Mouse (Mus musculus) liver, embryonic 11.5 days (tissue): ENCODE data around the gene Tex264. TPM values are rescaled to one million over a fixed set of nuclear protein-coding genes. Genes with fewer than 3 reads are reported as not detected.
"Not testable (repeated sequence)": the region's sequence is repeated elsewhere in the genome, so short reads cannot be mapped to it uniquely, and the experiment has no call there.

Experiments used
- ATAC-seq: fragments of 200-750 bp; cut with Nextera tagmentation; replicated peaks from 2 replicates; pipeline ENCODE4 v1.8.0; 2017; ENCODE audit warnings: moderate number of reproducible peaks, mild to moderate bottlenecking, moderate TSS enrichment, moderate library complexity; ENCODE audit not compliant: low FRiP score
- DNase-seq: peaks from one replicate; pipeline ENCODE4 v3.0.0-alpha.2; 2017; ENCODE audit warnings: low spot score
- H3K27ac ChIP-seq: fragments of 300-500 bp; sonication (generic); 2 replicates; pipeline ENCODE4 v1.5.1; 2014; ENCODE audit warnings: mild to moderate bottlenecking, low read depth, low read length, control low read depth
- H3K27me3 ChIP-seq: fragments of 300-500 bp; sonication (generic); replicated peaks from 2 replicates; pipeline ENCODE4 v1.6.1; 2014; ENCODE audit warnings: low read length, mixed read lengths; ENCODE audit not compliant: control insufficient read depth, insufficient read depth
- H3K36me3 ChIP-seq: fragments of 300-500 bp; sonication (generic); 2 replicates; pipeline ENCODE4 v1.6.1; 2014; ENCODE audit warnings: mild to moderate bottlenecking, low read length, moderate library complexity, mixed read lengths; ENCODE audit not compliant: control insufficient read depth, insufficient read depth
- H3K4me1 ChIP-seq: fragments of 300-500 bp; sonication (generic); replicated peaks from 2 replicates; pipeline ENCODE4 v1.6.1; 2014; ENCODE audit warnings: low read length, mixed read lengths; ENCODE audit not compliant: control insufficient read depth, insufficient read depth
- H3K4me2 ChIP-seq: fragments of 300-500 bp; sonication (generic); 2 replicates; pipeline ENCODE4 v1.6.1; 2014; ENCODE audit warnings: mild to moderate bottlenecking, control low read depth, moderate library complexity
- H3K4me3 ChIP-seq: fragments of 300-500 bp; sonication (generic); 2 replicates; pipeline ENCODE4 v1.5.1; 2014; ENCODE audit warnings: low read depth, low read length, control low read depth
- H3K9ac ChIP-seq: fragments of 300-500 bp; sonication (generic); 2 replicates; pipeline ENCODE4 v1.6.1; 2014; ENCODE audit warnings: low read depth, low read length, control low read depth
- H3K9me3 ChIP-seq: fragments of 300-500 bp; sonication (generic); 2 replicates; pipeline ENCODE4 v1.6.1; 2016; ENCODE audit warnings: low read length, inconsistent platforms, mixed read lengths; ENCODE audit not compliant: control insufficient read depth
- WGBS: fragments of 180-500 bp; shearing (Covaris S2); extraction: QIAGEN DNeasy Blood & Tissue Kit; methylation state at CpG from one replicate; pipeline ENCODE4 v1.1.7; 2014; 5-methylcytosine and 5-hydroxymethylcytosine counted together
- polyA plus RNA-seq: library from polyadenylated mRNA; unstranded; fragments of >200 nt; fragmentation: Nextera tagmentation; extraction: Ambion mirVana; gene quantifications from 2 replicates; pipeline ENCODE4 v1.2.1, GENCODE M21; 2014

Tex264 gene
- polyA plus RNA-seq, 1 experiment from 2014 or later: 33.1 TPM

DNA sequence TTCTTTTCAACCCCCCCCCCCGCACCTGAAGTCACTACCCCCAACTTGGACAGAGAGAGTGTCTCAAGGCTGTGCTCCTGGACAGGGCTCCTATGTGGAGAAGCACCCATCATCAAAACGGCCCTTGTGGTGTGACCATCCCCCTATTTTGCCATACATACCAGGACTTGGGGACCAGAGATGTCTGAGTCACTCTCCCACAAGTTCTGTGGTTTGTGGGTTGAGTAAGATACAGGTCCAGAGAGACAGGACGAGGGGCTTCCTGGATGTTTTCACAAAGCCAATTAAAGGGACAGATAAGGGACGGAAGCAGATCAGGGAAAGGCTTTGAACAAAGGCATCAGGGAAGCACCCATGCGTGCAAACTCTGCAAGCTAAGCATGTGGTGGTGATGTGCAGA lies 44.4 kb downstream of the Tex264 start:
- no peaks in the 10 kb centered on the region for H3K9me3 ChIP-seq
- H3K9ac ChIP-seq: no peak overlapping the region
- no peak for ATAC-seq
- no peaks in the 10 kb centered on the region for H3K4me1 ChIP-seq
- DNase-seq: no peak
- H3K27ac ChIP-seq: no peak overlapping the region
- no peak overlapping the region for H3K4me2 ChIP-seq
- H3K27me3 ChIP-seq: no peaks in the 10 kb centered on the region; the same call in 1 of the 2 replicates
- H3K4me3 ChIP-seq: no peak overlapping the region
- no peaks in the 10 kb centered on the region for H3K36me3 ChIP-seq
- 30% methylated on average over 5 of the region's 5 CpGs for WGBS

DNA sequence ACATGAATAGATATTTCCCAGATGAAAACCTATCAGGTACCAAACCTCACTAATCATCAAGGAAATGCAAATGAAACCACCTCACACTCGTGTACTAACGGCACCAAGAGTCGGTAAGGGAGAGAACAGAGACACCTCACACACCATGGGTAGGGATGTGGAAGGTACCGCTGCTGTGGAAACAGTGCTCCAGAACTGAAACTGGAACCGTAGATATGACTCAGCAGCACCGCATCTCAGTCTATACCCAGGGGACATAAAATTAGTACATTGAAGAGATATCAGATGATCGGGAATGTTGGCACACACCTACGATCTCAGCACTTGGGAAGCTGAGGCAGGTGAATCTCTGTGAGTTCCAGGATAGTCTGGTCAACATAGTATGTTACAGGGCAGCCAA lies 47.6 kb downstream of the Tex264 start:
- Histone ChIP-seq H3K4me3 (no peak overlapping the region), H3K9ac (no peak overlapping the region), H3K4me1 (no peaks in the 10 kb centered on the region), H3K4me2 (no peak overlapping the region), H3K36me3 (no peaks in the 10 kb centered on the region), H3K27me3 (no peaks in the 10 kb centered on the region; the same call in 1 of the 2 replicates), H3K27ac (no peak overlapping the region), H3K9me3 (no peaks in the 10 kb centered on the region)
- DNase-seq: no peak
- ATAC-seq: no peak
- WGBS: 86% methylated on average over 8 of the region's 8 CpGs

DNA sequence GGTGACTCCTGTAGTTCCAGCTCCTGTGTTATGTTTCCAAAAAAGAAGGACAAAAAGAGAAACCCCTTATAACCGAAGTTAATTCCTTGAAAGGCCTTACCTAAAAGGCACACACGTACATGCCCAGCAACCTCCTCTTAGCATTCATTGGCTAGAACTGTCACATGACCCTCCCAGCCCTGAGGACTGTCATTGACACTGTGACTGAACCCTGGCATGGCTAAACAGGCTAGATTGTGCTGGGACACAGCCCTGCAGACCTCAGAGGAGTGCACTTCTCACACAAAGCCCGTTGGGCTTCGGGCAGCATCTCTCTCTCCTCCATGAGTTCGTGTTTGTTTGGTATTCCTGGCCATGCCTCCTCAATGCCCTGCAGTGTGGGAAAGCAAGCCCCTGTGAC lies 53.5 kb downstream of the Tex264 start:
- Histone ChIP-seq H3K36me3 (no peaks in the 10 kb centered on the region), H3K27me3 (no peaks in the 10 kb centered on the region), H3K4me1 (no peaks in the 10 kb centered on the region), H3K27ac (no peak overlapping the region), H3K4me3 (no peak overlapping the region), H3K4me2 (no peak overlapping the region), H3K9me3 (no peaks in the 10 kb centered on the region), H3K9ac (no peak overlapping the region)
- ATAC-seq: no peak
- 57% methylated on average over 5 of the region's 5 CpGs for WGBS
- DNase-seq: no peak

DNA sequence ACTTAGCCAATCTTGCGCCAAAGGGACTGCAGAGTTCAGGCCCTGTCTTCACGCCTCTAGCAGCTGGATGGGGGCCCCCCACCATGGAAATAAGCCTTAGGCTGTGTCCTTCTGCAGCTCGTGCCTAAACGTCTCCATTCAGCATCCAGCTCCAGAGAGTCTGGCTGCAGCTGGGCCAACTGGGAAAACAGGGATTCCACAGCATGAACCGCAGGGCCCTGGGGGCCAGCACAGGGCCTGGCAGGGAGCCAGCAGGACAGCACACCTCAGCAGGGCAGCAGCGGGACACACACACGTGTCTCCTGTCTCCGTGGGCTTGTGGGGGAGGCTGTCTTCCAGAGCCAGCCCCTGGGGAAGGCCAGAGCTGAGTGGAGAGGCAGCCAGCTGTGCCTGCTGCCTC lies 57.9 kb downstream of the Tex264 start:
- not testable (repeated sequence) for H3K27ac ChIP-seq, H3K27me3 ChIP-seq, H3K4me2 ChIP-seq, H3K36me3 ChIP-seq, ATAC-seq, H3K9ac ChIP-seq, H3K9me3 ChIP-seq, DNase-seq, H3K4me3 ChIP-seq, H3K4me1 ChIP-seq
- 40% methylated on average over 8 of the region's 8 CpGs for WGBS

DNA sequence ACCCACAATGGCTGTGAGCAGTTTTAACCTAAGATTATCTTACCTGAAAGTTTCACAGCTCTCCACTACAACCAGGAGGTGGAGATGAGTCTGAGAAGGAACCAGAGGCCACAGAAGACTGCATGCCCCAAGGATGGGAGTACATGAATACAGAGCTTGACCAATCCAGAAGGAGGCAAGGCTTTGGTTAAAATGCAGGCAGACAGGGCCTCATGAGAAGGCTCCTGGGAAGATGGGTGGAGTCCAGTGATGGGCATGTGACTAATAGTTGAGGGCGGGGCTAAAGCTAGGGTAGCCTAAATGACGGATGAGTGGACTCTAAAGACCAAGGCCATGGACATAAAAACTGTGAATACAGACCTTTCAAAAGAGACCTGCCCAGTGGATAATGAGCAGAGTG lies 59.4 kb downstream of the Tex264 start, which contains the start of gene Iqcf6:
Iqcf6 (plus strand) TSS at position 301 of the 400 bp plus-strand sequence.
- DNase-seq (no peak), ATAC-seq (no peak)
- H3K9ac ChIP-seq: no peak within 1 kb of the TSS
- no peaks in the 10 kb centered on the region for H3K4me1 ChIP-seq
- no peaks in the 10 kb centered on the region for H3K36me3 ChIP-seq
- H3K9me3 ChIP-seq: no peaks in the 10 kb centered on the region
- H3K4me3 ChIP-seq: no peak within 1 kb of the TSS
- no peak within 1 kb of the TSS for H3K27ac ChIP-seq
- 66% methylated on average over 2 of the region's 2 CpGs for WGBS
- no peak within 1 kb of the TSS for H3K4me2 ChIP-seq
- H3K27me3 ChIP-seq: no peaks in the 10 kb centered on the region

DNA sequence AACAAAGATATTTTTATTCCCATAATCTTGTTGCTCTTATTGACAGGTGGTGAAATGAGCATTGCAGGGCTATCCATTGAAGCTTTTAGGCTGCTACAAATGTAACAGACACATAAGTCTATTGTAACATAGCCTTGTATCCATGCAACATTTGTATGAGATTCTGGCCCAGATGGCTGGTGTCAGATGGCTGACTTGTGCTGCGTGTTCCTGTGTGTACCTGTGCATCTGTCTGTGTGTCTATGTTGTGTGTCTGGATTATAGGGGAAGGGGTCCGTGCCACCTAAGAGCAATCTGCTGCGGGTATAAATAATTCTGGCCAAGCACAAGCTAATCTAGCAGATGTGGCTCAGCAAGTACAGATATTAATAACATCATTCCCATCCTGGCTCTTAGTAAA lies 68.2 kb downstream of the Tex264 start:
- ATAC-seq: no peak
- Histone ChIP-seq H3K4me3 (no peak overlapping the region), H3K9ac (no peak overlapping the region), H3K9me3 (no peaks in the 10 kb centered on the region), H3K27ac (no peak overlapping the region), H3K4me2 (no peak overlapping the region), H3K36me3 (no peaks in the 10 kb centered on the region), H3K4me1 (no peaks in the 10 kb centered on the region), H3K27me3 (no peaks in the 10 kb centered on the region)
- no peak for DNase-seq
- WGBS: 78% methylated on average over 3 of the region's 3 CpGs

DNA sequence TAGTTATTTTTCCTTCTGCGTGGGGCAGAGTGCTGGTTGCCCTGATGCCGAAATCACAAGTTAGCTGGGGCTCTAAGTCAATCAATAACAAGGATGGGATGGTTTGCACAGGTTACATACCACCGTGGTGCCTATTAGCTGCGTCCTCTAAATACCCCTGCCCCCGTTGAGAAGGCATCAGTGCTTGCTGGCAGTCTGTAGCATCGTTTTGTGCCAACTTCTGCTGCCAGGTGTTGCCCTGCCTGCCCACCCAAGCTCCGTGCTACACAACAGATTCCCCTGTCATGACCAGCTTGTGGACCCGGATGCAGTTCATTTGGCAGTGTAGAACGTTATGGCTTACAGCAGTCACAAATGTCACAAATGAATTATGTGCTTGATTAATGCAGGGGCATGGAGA lies 69.4 kb downstream of the Tex264 start:
- WGBS: 75% methylated on average over 9 of the region's 9 CpGs
- DNase-seq (no peak), ATAC-seq (no peak)
- Histone ChIP-seq H3K27ac (no peak overlapping the region), H3K36me3 (no peaks in the 10 kb centered on the region), H3K4me2 (no peak overlapping the region), H3K9ac (no peak overlapping the region), H3K4me3 (no peak overlapping the region), H3K9me3 (no peaks in the 10 kb centered on the region), H3K4me1 (no peaks in the 10 kb centered on the region), H3K27me3 (no peaks in the 10 kb centered on the region)

DNA sequence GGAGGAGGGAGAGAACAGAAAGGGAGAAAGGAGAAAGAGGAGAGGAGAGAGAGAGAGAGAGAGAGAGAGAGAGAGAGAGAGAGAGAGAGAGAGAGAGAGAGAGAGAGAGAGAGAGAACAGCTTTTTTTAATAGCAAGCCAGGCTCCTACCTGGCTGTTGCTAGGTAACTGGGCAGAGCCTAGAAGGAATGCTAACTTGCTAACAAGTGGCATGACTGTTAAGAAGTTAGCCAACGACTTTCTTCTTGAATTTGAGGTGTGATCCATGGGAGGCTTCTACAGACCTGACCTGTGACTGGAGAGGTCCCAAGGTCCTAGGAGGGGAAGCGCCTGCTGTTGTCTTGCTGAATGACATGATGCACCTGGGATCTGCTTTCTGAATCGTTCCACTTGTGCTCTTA lies 71.1 kb downstream of the Tex264 start:
- H3K27me3 ChIP-seq: no peaks in the 10 kb centered on the region
- H3K4me3 ChIP-seq: no peak overlapping the region
- no peaks in the 10 kb centered on the region for H3K36me3 ChIP-seq
- no peak overlapping the region for H3K4me2 ChIP-seq
- no peaks in the 10 kb centered on the region for H3K4me1 ChIP-seq
- DNase-seq (no peak), ATAC-seq (no peak)
- H3K9ac ChIP-seq: no peak overlapping the region
- WGBS: 41% methylated on average over 3 of the region's 3 CpGs
- no peaks in the 10 kb centered on the region for H3K9me3 ChIP-seq
- H3K27ac ChIP-seq: no peak overlapping the region

DNA sequence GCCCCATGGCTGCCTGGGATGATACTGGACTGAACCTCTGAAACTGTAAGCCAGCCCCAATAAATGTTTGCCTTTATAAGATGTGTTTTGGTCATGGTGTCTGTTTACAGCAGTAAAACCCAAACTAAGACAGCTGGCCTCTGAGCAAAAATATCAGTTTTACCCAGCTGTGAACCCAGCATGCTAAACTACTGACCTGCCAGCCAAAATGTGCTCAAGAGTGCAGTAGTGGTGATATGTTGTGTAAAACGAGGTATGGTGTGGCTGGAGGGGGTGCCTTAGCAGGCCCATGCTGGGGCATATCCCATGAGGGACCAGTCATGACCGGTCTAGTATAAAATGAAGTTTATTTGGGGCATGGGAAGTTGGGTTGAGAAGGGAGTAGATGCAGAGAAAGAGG lies 71.8 kb downstream of the Tex264 start:
- DNase-seq: no peak
- Histone ChIP-seq H3K4me3 (no peak overlapping the region), H3K27ac (no peak overlapping the region), H3K9me3 (no peaks in the 10 kb centered on the region), H3K4me1 (no peaks in the 10 kb centered on the region), H3K9ac (no peak overlapping the region), H3K36me3 (no peaks in the 10 kb centered on the region), H3K4me2 (no peak overlapping the region), H3K27me3 (no peaks in the 10 kb centered on the region)
- no peak for ATAC-seq
- WGBS: 59% methylated on average over 2 of the region's 2 CpGs
